Mouse (Mus musculus): ENCODE measurements around the gene Auts2. TPM values are rescaled to one million over a fixed set of nuclear protein-coding genes. Genes with fewer than 3 reads are reported as not detected.

The Auts2 gene
- total and polyA plus RNA-seq, 3 experiments, result not detected

DNA sequence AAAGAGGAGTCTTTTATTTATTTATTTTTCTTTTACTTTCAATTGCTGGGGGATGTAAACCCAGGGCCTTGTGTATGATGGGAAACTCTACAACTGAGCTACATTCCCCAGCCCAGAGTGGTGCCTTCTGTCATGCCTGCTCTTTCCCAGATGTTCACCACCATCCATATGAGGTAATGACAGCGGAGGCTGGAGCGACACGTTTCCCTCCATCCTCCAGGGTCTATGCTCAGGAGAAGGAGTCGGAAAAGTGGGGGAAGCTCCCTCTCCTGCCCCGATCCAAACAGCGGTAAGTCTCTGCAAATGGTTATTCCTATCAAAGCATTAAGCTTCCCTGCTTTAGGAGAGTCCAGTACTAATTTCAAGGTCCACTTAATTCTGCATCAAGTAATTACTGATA, 768.4 kb downstream of the Auts2 start:
- H3K79me2 ChIP-seq (replicated peaks; ENCODE audit: control insufficient read depth, extremely low read depth, insufficient read depth, poor library complexity, severe bottlenecking), result no peaks in the 10 kb centered on the region
- H3K4me3 ChIP-seq (replicated peaks in 1 of 3; ENCODE audit: low read depth in 2 of 3, low read length in 2 of 3, poor library complexity in 1 of 3), result no peak overlapping the region
- H3K27me3 ChIP-seq (replicated peaks), result no peaks in the 10 kb centered on the region
- H3K9ac ChIP-seq (ENCODE audit: insufficient read depth, low read depth), result no peak overlapping the region
- in situ Hi-C loops (cut with MboI; ENCODE audit: low pct_ligation_motif_present, low pct_unique_long_range_greater_than_20kb, low sequenced_read_pairs), result no loop called here
- no peaks in the 10 kb centered on the region for H3K36me3 ChIP-seq (replicated peaks in 1 of 2; ENCODE audit: control insufficient read depth in 1 of 2, insufficient read depth in 1 of 2, low read length in 1 of 2)
- H3K9me3 ChIP-seq (replicated peaks; ENCODE audit: low read length), result peaks cover 83% of the 10 kb centered on the region
- H3K27ac ChIP-seq (ENCODE audit: insufficient read depth, low read depth), result no peak overlapping the region
- dilution Hi-C loops (cut with MboI; ENCODE audit: extremely low pct_ligation_motif_present, extremely low pct_unique_long_range_greater_than_20kb, low sequenced_read_pairs), result no loop called here
- no peak for DNase-seq (ENCODE audit: extremely low read depth)
- TF ChIP-seq IRF4 (IDR thresholded peaks at IDR 0.05; ENCODE audit: low read depth, low read length) (no peak), NRF1 (IDR thresholded peaks at IDR 0.05; ENCODE audit: low read depth, low read length) (no peak), BHLHE40 (IDR thresholded peaks at IDR 0.05; ENCODE audit: low read depth, low read length) (no peak), POLR2AphosphoS2 (IDR thresholded peaks at IDR 0.05; ENCODE audit: low read depth, low read length) (no peak), ETS1 (conservative IDR thresholded peaks at IDR 0.05; ENCODE audit: low read depth, low read length) (no peak), RAD21 (IDR thresholded peaks at IDR 0.05; ENCODE audit: low read depth, low read length) (no peak), PAX5 (IDR thresholded peaks at IDR 0.05; ENCODE audit: low read length) (no peak), MYC (IDR thresholded peaks at IDR 0.05; ENCODE audit: low read depth, low read length) (no peak), TBP (conservative IDR thresholded peaks at IDR 0.05; ENCODE audit: low read depth, low read length) (no peak), ZMIZ1 (IDR thresholded peaks at IDR 0.05; ENCODE audit: low read depth, low read length) (no peak), HCFC1 (IDR thresholded peaks at IDR 0.05; ENCODE audit: low read depth, low read length) (no peak), MAX (IDR thresholded peaks at IDR 0.05; ENCODE audit: low read length) (no peak), KAT2A (IDR thresholded peaks at IDR 0.05; ENCODE audit: insufficient replicate concordance, low read length) (no peak), CTCF (conservative IDR thresholded peaks at IDR 0.05 in 1 of 2, IDR thresholded peaks at IDR 0.05 in 1 of 2; ENCODE audit: low read depth in 2 of 2, low read length in 2 of 2) (no peak), SIN3A (IDR thresholded peaks at IDR 0.05; ENCODE audit: low read length) (no peak), USF2 (conservative IDR thresholded peaks at IDR 0.05; ENCODE audit: low read depth, low read length) (no peak)
- no peaks in the 10 kb centered on the region for H3K4me1 ChIP-seq (ENCODE audit: control insufficient read depth in 1 of 2, insufficient read depth in 2 of 2)
- H3K4me2 ChIP-seq (ENCODE audit: insufficient read depth, low read depth, poor library complexity, severe bottlenecking), result no peak overlapping the region

DNA sequence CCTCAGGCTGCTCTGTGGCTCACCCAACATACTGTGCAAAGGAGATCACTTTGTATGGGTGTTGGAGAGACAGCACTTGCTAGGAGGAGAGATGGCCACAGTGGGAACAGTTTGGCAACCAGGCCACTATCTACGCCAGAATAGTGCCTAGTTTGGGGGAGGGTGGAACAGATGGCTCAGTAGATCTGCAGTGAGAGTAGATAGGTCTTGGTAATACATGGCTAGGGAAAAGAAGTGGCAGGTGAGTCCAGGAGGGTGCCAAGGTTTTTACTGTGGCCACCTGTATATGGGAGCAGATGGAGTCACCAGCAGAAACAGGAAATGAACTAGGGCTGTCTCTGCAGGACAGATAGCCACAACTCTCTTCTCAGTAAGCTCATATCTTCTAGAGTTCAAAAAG, 770.5 kb downstream of the Auts2 start:
- Histone ChIP-seq H3K27ac (ENCODE audit: insufficient read depth, low read depth) (no peak overlapping the region), H3K36me3 (replicated peaks in 1 of 2; ENCODE audit: control insufficient read depth in 1 of 2, insufficient read depth in 1 of 2, low read length in 1 of 2) (no peaks in the 10 kb centered on the region), H3K9ac (ENCODE audit: insufficient read depth, low read depth) (no peak overlapping the region), H3K27me3 (replicated peaks) (no peaks in the 10 kb centered on the region), H3K4me1 (ENCODE audit: control insufficient read depth in 1 of 2, insufficient read depth in 2 of 2) (no peaks in the 10 kb centered on the region), H3K9me3 (replicated peaks; ENCODE audit: low read length) (peaks cover 86% of the 10 kb centered on the region), H3K4me3 (replicated peaks in 1 of 3; ENCODE audit: low read depth in 2 of 3, low read length in 2 of 3, poor library complexity in 1 of 3) (no peak overlapping the region), H3K4me2 (ENCODE audit: insufficient read depth, low read depth, poor library complexity, severe bottlenecking) (no peak overlapping the region), H3K79me2 (replicated peaks; ENCODE audit: control insufficient read depth, extremely low read depth, insufficient read depth, poor library complexity, severe bottlenecking) (no peaks in the 10 kb centered on the region)
- dilution Hi-C loops (cut with MboI; ENCODE audit: extremely low pct_ligation_motif_present, extremely low pct_unique_long_range_greater_than_20kb, low sequenced_read_pairs), result no loop called here
- in situ Hi-C loops (cut with MboI; ENCODE audit: low pct_ligation_motif_present, low pct_unique_long_range_greater_than_20kb, low sequenced_read_pairs), result no loop called here
- DNase-seq (ENCODE audit: extremely low read depth), result no peak
- TF ChIP-seq CHD1 (IDR thresholded peaks at IDR 0.05; ENCODE audit: low read depth, low read length) (no peak), POLR2AphosphoS2 (IDR thresholded peaks at IDR 0.05; ENCODE audit: low read depth, low read length) (no peak), MYC (IDR thresholded peaks at IDR 0.05; ENCODE audit: low read depth, low read length) (no peak), TCF12 (IDR thresholded peaks at IDR 0.05; ENCODE audit: low read depth, low read length) (no peak), EP300 (IDR thresholded peaks at IDR 0.05; ENCODE audit: low read length) (no peak)

Measured in CH12.LX (cell line).